Mouse (Mus musculus) liver, embryonic 14.5 days (tissue): ENCODE results near the gene Cachd1. TPM values are rescaled to one million over a fixed set of nuclear protein-coding genes. Genes with fewer than 3 reads are reported as not detected.

Experiments
- ATAC-seq: fragments of 200-750 bp; cut with Nextera tagmentation; 2 replicates; pipeline ENCODE4 v1.8.0; 2017; ENCODE audit warnings: moderate number of reproducible peaks, mild to moderate bottlenecking, moderate library complexity; ENCODE audit not compliant: insufficient read depth
- DNase-seq, 3 experiments: peaks; one replicate each; pipeline ENCODE4 v3.0.0-alpha.2; 2012 to 2013; ENCODE audit warnings: low read depth in 3 of 3, low spot score in 3 of 3
- H3K27ac ChIP-seq: fragments of 300-500 bp; sonication (generic); 2 replicates; pipeline ENCODE4 v1.5.1; 2014; ENCODE audit warnings: moderate library complexity, mild to moderate bottlenecking, control low read depth, inconsistent platforms
- H3K27me3 ChIP-seq: fragments of 300-500 bp; sonication (generic); 2 replicates; pipeline ENCODE4 v1.6.1; 2014; ENCODE audit warnings: mild to moderate bottlenecking, low read length, moderate library complexity; ENCODE audit not compliant: control insufficient read depth, insufficient read depth
- H3K36me3 ChIP-seq: fragments of 300-500 bp; sonication (generic); replicated peaks from 2 replicates; pipeline ENCODE4 v1.6.1; 2014; ENCODE audit warnings: low read depth; ENCODE audit not compliant: control insufficient read depth, insufficient read depth
- H3K4me1 ChIP-seq, 2 experiments: fragments of 200-500 bp in 1 of 2; fragments of 300-500 bp in 1 of 2; sonication (generic) in 1 of 2; replicated peaks; 2 replicates each; pipeline ENCODE4 v1.6.1; 2012 to 2014; ENCODE audit warnings: antibody characterized with exemption in 1 of 2, inconsistent platforms in 1 of 2, low read length in 1 of 2; ENCODE audit not compliant: control insufficient read depth in 2 of 2, insufficient read depth in 2 of 2
- H3K4me2 ChIP-seq: fragments of 300-500 bp; sonication (generic); 2 replicates; pipeline ENCODE4 v1.6.1; 2014; ENCODE audit warnings: low read depth, mild to moderate bottlenecking, control low read depth, moderate library complexity
- H3K4me3 ChIP-seq, 2 experiments: fragments of 200-500 bp in 1 of 2; fragments of 300-500 bp in 1 of 2; sonication (generic) in 1 of 2; 2 replicates each; pipeline ENCODE4 v1.5.1; 2012 to 2014; ENCODE audit warnings: low read depth in 2 of 2, low read length in 2 of 2, mild to moderate bottlenecking in 2 of 2, control low read depth in 1 of 2, inconsistent platforms in 1 of 2, moderate library complexity in 1 of 2; ENCODE audit not compliant: insufficient read depth in 1 of 2
- H3K9ac ChIP-seq: fragments of 300-500 bp; sonication (generic); replicated peaks from 2 replicates; pipeline ENCODE4 v1.6.1; 2014; ENCODE audit warnings: mild to moderate bottlenecking, control low read depth, moderate library complexity
- H3K9me3 ChIP-seq: fragments of 300-500 bp; sonication (generic); 2 replicates; pipeline ENCODE4 v1.6.1; 2016; ENCODE audit warnings: low read length, mixed read lengths; ENCODE audit not compliant: control insufficient read depth
- CTCF ChIP-seq: IDR thresholded peaks from 2 replicates; pipeline ENCODE4 v1.5.1; 2016; ENCODE audit warnings: antibody characterized with exemption, low read depth, control low read depth
- EP300 ChIP-seq: IDR thresholded peaks from 2 replicates; pipeline ENCODE4 v1.6.1; 2016; ENCODE audit warnings: antibody characterized with exemption, low read depth
- WGBS: fragments of 180-500 bp; shearing (Covaris S2); extraction: QIAGEN DNeasy Blood & Tissue Kit; methylation state at CpG from one replicate; pipeline ENCODE4 v1.1.7; 2014; ENCODE audit not compliant: insufficient replicate concordance; 5-methylcytosine and 5-hydroxymethylcytosine counted together
- polyA plus RNA-seq, 2 experiments: library from polyadenylated mRNA; depleted of rRNA in 1 of 2; stranded (reverse) in 1 of 2; unstranded in 1 of 2; fragments of >200 nt; fragmentation: Nextera tagmentation in 1 of 2; extraction: Ambion mirVana in 1 of 2; gene quantifications; 2 replicates each; pipeline versions ENCODE4 v1.2.1 to v1.2.3; 2012 to 2014

Gene Cachd1
- polyA plus RNA-seq, 2 experiments = 4.5 to 10.2 TPM

GRCm38 (mm10) chr4:100787201-100787600, 10.7 kb downstream of the Cachd1 start:
- TF ChIP-seq CTCF (no peak), EP300 (no peak)
- Histone ChIP-seq H3K4me1 (no peaks in the 10 kb centered on the region), H3K9ac (no peak overlapping the region), H3K27me3 (no peaks in the 10 kb centered on the region), H3K4me3 (no peak overlapping the region), H3K36me3 (no peaks in the 10 kb centered on the region), H3K27ac (no peak overlapping the region), H3K9me3 (no peaks in the 10 kb centered on the region), H3K4me2 (no peak overlapping the region)
- WGBS = 44% methylated on average over 3 of the region's 3 CpGs
- no peak for ATAC-seq
- DNase-seq = no peak

DNA sequence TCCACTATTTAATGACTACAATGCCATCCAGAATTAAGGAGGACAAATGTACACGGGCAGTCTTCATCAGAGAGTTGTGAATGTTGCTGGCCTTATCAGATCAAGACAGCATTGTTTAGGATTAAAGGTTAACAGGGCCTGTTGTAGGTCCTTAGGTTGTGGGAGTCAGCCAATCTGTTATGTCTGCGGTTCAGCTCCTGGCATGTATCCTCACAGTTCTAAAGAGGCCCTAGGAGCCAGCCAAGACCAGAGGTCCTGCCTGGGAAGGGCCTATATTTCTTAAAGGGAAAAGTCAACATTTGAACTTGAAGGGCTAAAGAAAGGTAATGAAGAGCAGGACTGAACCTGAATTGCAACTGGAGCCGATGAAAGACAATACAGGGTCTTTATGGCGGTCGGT, 13.7 kb downstream of the Cachd1 start:
- no peaks in the 10 kb centered on the region for H3K9me3 ChIP-seq
- no peaks in the 10 kb centered on the region for H3K27me3 ChIP-seq
- H3K4me1 ChIP-seq = no peaks in the 10 kb centered on the region
- H3K4me2 ChIP-seq = no peak overlapping the region
- ATAC-seq (no peak), DNase-seq (no peak)
- 66% methylated on average over 5 of the region's 5 CpGs for WGBS
- no peaks in the 10 kb centered on the region for H3K36me3 ChIP-seq
- H3K27ac ChIP-seq = no peak overlapping the region
- no peak overlapping the region for H3K4me3 ChIP-seq
- TF ChIP-seq CTCF = no peak
- TF ChIP-seq EP300 = no peak
- H3K9ac ChIP-seq = no peak overlapping the region

DNA sequence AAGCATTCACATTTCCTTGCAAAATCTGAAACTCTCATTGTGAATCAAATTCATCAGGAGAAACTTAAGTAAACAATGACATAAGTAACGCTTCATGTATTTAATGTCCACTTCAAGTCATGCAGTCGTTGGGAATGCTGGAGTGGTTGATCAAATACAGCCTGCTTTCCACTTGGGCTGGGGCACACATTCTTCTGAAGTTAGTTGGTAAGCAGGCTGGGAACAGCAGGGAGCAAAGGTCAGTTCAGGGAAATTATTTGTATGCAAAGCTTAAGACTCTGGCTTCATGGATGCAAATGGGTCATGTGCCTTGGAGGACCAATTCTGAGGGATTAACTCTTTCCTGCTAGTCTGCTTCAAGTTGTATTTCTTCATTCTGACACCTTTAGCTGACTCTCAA, 16.7 kb downstream of the Cachd1 start:
- Histone ChIP-seq H3K4me2 (no peak overlapping the region), H3K27ac (no peak overlapping the region), H3K4me1 (no peaks in the 10 kb centered on the region), H3K36me3 (no peaks in the 10 kb centered on the region), H3K27me3 (no peaks in the 10 kb centered on the region), H3K9ac (no peak overlapping the region), H3K4me3 (no peak overlapping the region), H3K9me3 (no peaks in the 10 kb centered on the region)
- no peak for TF ChIP-seq CTCF
- no peak for TF ChIP-seq EP300
- 42% methylated on average over 2 of the region's 2 CpGs for WGBS
- DNase-seq (no peak), ATAC-seq (no peak)

GRCm38 (mm10) chr4:100795523-100795922, 19.0 kb downstream of the Cachd1 start:
- WGBS = 36% methylated on average over 5 of the region's 5 CpGs
- no peak overlapping the region for H3K4me2 ChIP-seq
- H3K36me3 ChIP-seq = no peaks in the 10 kb centered on the region
- no peaks in the 10 kb centered on the region for H3K9me3 ChIP-seq
- no peak overlapping the region for H3K9ac ChIP-seq
- no peak overlapping the region for H3K4me3 ChIP-seq
- H3K4me1 ChIP-seq = no peaks in the 10 kb centered on the region
- H3K27ac ChIP-seq = no peak overlapping the region
- DNase-seq (no peak), ATAC-seq (no peak)
- no peak for TF ChIP-seq EP300
- TF ChIP-seq CTCF = no peak
- no peaks in the 10 kb centered on the region for H3K27me3 ChIP-seq

DNA sequence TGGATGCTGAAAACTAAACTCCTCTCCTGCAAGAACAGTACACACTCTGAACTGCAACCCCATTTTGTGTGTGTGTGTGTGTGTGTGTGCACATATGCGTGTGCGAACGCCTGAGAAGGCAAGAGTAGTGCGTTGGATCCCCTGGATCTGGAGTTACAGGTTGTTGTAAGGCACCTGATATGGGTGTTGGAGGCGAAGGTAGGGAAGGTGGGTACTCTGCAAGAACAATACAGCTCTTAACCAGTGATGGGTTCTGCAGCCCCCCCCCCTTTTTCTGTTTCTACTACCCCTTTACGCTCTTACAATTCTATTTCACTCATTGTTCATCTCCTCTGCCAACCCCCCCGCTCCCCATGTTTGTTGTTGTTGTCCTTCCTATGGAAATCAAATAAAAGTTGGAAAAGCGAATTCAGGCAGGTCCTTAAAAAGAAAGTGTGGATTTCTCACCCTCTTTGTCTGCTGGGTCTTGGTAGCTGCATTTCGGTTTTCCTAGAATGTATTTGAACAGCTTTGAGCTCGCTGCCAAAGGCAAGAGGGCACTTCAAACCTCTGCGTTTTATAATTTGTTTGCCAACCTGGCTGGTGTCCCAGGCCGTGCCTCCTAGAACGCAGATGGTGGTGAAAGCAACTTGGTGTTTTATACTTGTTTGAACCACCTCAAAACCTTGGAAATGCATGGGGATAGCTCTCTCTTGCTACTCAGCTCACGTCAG, 24.4 kb downstream of the Cachd1 start:
- Histone ChIP-seq H3K4me1 (no peaks in the 10 kb centered on the region), H3K9me3 (no peaks in the 10 kb centered on the region), H3K9ac (no peak overlapping the region), H3K4me2 (no peak overlapping the region), H3K4me3 (no peak overlapping the region), H3K27ac (no peak overlapping the region), H3K27me3 (no peaks in the 10 kb centered on the region), H3K36me3 (no peaks in the 10 kb centered on the region)
- TF ChIP-seq EP300 = no peak
- TF ChIP-seq CTCF = no peak
- no peak for ATAC-seq
- WGBS = 71% methylated on average over 14 of the region's 14 CpGs
- no peak for DNase-seq
